Mouse (Mus musculus) embryonic fibroblast, embryonic 13.5 days (primary cell): ENCODE data around the gene Sgip1.

ENCODE experiments used
- CTCF ChIP-seq: IDR thresholded peaks from 2 replicates; pipeline ENCODE4 v1.5.1; 2011; ENCODE audit warnings: mild to moderate bottlenecking, control low read depth, low read length, moderate library complexity, borderline replicate concordance; ENCODE audit not compliant: insufficient read depth
- POLR2A ChIP-seq: IDR thresholded peaks from 2 replicates; pipeline ENCODE4 v1.6.1; 2011; ENCODE audit warnings: low read depth, mild to moderate bottlenecking, control low read depth, low read length, moderate library complexity

DNA sequence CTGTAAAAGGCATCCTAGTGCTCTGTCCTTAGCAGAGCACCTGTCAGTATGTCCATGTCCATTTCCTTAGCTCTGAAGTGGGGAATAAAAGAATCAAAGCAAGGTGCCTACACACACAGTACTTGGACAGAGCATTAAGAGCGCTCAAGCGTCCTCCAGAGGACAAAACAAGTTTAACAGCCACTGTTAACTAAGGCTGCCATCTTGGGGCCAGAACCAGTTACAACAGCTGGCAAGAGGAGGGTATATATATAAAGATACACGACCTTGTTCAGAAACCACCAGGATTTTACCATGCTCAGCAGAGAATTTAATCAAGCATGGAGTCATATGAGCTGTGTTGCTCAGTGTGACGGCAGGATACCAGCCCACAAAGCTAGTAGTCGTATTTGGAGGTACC lies 16.7 kb upstream of the Sgip1 start:
- TF ChIP-seq CTCF (no peak), POLR2A (no peak)
